Mouse (Mus musculus): ENCODE results near the gene Smad6.
A peak's percentile ranks its signal among the peaks of the same experiment; 100 is the strongest.

The Smad6 gene

DNA sequence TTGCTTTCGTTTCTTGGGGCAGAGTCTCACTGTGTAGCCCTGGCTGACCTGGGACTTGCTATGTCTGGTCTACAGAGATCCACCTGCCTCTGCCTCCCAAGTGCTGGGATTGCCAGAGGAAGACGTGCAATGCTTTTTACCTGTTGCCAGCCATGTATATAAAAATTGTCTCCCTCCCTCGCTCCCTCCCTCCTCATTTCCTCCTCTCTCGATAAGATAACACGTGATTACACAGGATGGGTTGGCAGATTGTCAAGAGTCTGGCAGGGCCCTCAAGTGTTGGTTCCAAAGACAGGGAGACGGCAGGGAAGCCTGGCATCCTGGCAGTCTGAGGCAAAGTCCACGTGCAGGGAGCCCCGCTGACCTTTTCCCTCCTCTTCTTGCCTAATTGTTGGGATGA lies 32.2 kb downstream of the Smad6 start:
- DNase-seq (ENCODE audit: extremely low read depth, insufficient read length, low spot score): no peak

DNA sequence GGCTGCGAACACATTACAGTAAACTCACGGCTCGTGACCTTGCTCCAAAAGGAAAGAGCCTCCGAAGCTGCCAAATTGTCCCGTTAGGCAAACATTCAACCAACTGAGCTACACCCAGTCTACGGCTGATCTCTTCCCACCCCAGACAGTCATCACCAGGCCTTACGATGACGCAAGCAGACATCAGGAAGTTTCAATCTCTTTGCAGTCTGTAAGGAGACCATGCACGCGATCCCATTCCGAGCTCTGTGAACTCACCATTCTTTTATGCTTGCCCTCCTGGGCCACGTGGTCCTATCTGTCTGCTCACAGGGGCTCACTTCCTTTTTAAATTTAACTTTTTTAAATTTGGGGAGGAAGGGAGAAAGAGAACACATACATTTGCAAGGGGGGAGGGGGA lies 32.6 kb downstream of the Smad6 start:
- DNase-seq (ENCODE audit: extremely low read depth, insufficient read length, low spot score): no peak

DNA sequence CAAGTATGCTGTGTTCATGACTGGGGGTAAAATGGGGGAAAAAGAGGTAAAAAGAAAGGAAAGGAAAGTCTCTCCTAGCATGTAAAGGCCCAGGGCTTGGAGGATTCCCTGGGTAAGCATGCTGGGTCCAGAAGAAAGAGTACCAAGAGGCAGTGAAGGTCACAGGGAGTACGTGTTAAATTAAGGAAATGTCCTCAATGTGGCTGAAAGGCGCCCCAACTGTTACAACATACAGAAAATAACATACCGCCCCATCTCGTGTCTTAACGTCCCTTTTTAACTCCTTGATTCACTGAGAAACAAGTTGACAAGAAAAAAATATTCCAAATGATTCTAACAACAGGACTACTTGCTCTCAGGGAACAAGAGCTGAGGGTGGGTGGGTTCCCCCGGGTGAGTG lies 36.7 kb downstream of the Smad6 start:
- DNase-seq (ENCODE audit: extremely low read depth, insufficient read length, low spot score): no peak

DNA sequence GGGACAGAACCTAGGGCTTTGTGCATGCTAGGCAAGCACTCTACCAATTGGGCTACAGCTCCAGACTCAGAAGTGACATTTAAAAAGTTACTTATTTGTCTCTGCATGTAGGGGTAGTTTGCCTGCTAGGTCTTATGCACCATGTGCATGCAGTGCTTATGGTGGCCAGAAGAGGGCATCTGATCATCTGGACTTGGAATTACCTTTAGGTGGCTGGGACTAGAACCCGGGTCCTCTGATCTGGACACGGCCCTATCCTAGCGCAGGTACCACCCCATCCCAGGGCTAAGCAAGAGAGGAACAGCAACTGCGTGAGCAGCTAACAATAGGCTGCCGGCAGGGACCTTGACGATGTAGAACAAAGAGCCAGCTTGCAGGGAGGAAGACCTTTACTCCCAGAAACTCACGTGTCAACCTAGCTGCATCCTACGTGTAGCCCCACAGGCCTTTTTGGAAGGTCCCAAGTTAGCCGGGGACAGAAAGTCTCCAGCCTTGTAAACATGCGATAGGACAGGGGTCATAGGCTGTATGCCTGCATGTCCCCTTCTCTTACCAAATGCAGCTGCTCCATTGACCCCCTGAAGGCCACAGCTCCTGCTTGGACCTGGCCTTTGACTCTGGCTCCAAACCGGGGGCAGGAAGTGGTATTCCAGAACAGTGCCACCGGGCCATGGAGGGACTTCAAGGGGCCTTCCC lies 38.8 kb downstream of the Smad6 start:
- no peak for DNase-seq (ENCODE audit: extremely low read depth, insufficient read length, low spot score)

DNA sequence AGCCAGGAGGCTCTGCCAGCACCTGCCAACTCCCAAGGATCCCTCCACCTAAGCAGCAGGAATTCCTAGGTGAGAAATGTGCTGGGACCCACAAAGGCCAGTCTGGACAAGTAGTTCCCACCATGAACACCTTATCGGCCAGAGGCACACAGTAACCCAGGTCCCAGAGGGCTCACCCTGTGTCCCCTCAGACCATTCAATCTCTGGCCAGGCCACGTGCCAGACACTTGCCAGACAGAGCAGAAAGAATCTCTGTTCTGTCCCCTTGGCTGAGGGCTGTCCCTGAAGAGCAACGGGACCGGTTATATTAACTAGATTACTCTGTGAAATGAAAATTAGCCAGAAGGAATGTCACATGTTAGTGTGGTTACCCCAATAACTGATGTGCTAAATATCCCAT lies 39.9 kb downstream of the Smad6 start:
- DNase-seq (ENCODE audit: extremely low read depth, insufficient read length, low spot score): no peak

DNA sequence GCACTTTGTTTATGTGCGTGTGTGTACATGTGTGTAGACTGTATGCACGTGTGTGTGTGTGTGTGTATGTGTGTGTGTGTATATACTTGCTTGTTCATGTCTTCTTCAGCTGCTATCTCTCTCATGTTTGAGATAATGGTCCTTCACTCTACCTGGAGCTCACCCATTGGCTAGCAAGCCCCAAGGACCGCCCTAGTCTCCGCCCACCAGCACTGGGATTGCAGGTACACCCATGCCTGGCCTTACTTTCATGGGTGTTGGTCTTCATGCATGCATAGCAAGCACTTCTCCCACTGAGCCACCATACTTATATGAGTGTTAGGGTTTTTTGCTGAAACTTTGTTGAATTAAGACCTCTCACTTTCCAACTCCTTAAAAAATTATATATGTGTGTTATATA lies 40.5 kb downstream of the Smad6 start:
- DNase-seq (ENCODE audit: extremely low read depth, insufficient read length, low spot score): no peak

DNA sequence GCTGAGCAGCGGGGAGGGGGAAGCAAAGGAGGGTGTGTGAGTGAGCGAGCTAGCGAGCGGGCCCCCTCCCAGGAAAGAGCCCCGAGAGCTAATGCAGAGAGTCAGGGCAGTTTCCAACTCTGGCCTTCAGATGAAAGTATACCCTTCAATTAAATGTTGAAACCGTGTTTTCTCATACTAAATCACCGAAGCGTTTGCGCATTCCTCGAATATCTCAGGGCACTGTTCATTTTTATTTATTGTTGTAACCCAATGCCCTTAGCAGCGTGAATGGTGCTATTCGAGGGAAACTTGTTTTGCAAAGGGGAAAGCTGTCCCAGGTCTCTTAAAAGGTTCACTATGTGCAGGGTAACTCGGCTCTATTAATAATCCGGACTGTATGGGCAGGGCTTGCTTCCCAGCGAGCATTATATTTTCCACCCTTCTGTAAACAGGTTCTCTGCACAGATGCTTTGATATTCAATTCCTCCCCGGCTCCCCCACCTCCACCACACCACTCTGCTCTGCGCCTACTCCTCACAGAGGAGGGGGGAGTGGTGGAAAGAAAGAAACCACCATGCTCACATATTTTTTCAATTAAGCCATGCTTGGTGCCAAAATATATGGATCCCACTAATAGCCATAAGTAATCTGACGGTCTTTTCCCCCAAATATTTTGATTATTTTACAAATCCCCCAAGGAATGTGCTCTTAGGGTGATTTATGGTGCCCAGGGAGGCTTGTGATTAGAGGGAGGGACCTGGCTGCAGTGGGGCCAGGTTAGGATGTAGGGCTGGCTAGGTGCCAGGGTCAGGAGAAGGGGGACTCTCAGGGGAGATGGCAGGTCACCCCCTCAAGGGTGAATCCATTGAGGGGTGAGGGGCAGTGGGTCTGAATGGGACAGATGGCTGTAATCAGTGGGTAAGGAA lies 41.4 kb downstream of the Smad6 start:
- DNase-seq (ENCODE audit: extremely low read depth, insufficient read length, low spot score): peak; percentile 34

DNA sequence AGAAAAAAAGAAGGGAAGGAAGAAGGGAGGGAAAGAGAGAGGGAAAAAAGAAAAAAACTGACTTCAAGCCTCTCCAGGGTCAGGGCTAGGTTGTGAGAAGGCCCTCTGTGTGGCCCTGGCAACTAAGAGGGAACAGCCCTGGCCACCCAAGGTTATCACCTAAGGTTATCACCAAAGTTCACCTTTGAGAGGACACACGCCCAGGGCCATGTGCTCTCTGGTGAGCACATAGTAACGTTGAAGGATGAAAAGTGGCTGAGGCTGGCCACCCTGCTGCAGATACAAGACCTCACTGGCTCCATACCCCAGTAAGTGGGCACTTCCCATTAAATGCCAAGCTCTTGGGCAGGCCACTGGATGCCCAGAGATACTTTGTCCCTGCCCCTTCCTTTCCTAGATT lies 42.6 kb downstream of the Smad6 start:
- DNase-seq (ENCODE audit: extremely low read depth, insufficient read length, low spot score): no peak

DNA sequence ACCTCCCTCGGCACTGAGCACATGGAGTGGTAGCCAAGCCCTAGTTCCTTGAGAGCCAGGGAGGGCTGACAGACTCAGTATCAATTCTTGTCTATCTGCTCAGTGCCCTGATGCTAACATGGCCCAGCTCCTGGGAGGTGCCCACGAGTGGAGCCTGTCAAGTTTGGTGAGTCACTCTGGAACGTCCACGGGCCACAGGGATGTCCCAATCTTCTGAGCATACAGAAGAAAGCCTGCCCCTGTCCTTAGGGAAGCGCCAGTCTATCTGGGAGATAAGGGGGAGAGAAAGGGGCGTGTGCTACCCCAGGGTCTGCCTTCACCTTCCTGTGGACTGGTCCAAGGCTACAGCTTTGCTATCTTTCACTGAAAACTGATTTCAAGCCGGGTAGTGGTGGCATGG lies 43.2 kb downstream of the Smad6 start:
- no peak for DNase-seq (ENCODE audit: extremely low read depth, insufficient read length, low spot score)

DNA sequence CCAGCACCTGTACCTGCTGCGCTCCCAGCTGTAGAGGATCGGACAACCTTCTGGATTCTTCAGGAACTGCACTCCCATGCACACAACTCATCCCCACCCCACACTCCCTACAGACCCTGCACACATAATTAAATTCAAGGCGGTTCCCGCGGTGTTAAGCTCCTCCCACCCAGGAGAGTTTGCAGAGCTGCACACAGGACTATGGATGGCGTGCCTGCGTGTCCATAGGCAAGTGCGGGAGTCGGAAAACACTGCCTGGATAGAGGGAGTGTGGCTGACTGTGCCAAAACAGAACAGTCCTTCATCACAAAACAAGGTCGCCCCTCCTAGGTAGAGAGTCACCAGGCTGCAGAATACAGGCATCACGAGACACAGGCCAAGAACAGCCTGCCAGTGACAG lies 45.9 kb downstream of the Smad6 start:
- DNase-seq (ENCODE audit: extremely low read depth, insufficient read length, low spot score): no peak

DNA sequence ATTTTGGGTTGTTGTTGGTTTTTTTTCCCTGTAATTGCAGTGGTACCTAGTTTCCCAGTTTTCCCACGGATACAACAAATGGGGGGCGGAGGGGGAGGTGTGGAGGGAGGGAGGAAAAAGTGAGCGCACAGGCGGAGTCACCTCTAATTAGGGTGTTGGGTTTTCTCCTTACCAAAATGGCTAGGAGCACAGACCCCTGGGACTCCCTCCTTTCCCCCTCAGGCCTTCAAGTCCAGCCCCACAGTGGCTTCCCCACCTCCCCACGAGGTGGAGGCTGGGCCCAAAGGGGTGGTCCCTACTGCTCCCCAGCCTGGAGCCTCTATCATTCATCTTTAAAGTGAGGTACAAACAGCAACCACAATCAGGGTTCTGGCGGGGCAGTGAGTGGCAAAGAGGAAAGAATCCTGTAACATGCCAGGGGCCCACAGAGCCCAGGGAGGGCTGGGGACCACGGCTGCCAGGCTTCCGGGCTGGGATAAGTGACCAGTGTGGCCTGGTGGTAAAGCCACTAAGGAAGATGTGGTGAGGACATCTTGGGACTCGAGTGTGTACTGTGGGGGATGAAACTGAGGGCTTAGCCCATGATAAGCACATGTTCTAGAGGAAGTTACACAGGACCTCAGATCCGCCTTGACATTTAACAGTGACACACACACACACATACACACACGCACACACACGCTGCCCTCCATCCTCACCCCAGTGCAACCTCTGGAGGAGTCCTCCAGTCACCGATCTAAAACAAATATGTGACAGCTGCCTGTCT lies 47.4 kb downstream of the Smad6 start:
- no peak for DNase-seq (ENCODE audit: extremely low read depth, insufficient read length, low spot score)

DNA sequence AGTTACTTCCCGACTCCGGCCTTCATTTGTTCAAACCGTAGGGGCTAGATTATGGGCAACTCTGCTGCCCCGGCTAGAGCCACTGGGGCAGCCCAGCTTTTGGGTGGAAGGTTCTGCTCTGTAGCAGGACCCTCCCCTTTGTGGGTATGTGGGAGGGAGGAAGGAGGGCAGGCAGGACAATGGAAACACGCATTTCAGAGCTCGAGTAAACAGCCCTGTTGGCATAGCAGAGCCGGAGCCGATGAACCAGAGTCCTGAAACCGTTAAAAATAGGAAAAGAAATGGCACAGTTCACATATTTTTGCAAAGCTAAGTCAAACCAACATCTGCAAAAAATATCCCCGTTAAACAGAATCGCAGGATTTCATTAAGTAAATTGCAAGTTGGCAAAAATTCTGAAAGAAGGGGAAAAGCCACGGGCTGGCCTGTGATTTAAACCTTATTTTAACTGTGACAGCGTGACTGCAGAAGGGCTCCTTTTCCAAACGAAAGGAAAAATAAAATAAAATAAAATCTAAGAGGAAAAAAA lies 48.1 kb downstream of the Smad6 start:
- no peak for DNase-seq (ENCODE audit: extremely low read depth, insufficient read length, low spot score)

DNA sequence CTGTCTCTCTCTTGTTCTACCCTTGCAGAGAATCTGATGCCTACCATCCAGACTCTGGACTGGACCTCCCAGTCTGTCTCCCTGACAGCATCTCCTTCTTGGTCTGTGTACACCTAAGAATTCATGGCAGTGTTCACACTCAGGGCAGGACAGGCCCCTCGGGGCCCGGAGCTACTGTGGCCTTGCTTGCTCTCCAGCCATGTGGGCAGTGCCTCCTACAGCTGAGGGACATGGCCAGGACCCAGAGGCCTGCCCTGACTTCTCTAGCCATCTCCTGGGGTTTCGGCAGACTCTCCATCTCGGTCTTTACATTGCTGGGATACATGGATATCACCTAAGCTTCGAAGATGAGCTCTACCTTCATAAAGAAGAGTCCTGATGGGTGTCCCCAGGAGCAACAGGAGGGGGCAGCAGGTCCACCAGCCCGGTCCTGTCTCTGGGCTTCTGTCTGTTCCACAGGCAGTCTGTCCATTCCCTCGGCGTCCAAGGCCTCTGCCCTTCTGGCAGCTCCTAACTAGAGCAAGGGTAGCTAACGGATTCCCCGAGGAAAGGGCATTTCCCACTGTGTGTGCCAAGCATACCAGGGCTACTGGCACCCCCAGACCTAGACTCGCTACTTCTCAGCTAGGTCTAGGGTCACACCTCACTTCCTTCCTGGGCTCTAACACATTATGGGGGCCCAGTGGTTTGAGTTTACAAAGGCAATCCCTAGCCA lies 49.1 kb downstream of the Smad6 start:
- no peak for DNase-seq (ENCODE audit: extremely low read depth, insufficient read length, low spot score)

DNA sequence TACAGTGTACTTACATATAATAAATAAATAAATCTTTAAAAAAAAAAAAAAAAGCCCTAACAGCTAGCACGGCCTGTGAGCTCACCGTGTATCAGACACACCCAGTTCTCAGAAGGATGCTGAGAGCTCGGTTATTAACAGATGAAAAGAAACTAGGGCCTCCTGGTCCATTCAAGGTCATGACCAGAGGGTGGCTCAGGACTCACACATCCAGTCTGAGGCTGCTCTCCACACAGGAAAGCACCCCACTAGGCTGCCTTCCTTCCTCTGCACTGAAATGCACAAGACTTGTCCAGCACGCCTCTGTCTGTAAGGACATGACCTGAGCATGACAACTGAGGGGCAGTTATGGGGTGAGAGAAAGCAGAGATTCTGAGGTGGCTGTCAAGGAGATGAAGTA lies 50.3 kb downstream of the Smad6 start:
- DNase-seq (ENCODE audit: extremely low read depth, insufficient read length, low spot score): no peak

DNA sequence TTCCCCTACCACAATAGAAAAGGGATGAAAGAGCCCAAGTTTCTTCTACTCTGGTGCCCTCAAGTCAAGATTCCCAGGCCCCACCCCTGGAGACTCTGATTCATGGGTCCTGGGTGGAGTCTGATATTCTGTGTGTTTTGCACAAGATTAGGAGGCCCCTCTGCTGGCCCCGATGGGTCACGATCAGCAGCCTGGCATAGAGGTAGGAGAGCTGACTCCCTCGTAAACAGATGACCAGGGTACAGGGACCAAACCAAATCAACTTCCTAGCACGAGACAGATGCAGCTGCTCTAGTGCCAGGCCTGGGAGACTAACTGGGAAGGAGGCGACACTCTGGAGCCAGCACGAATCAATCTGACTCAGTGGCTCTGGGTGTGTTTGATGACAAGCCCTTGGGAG lies 51.0 kb downstream of the Smad6 start:
- peak; percentile 52 for DNase-seq (ENCODE audit: extremely low read depth, insufficient read length, low spot score)

DNA sequence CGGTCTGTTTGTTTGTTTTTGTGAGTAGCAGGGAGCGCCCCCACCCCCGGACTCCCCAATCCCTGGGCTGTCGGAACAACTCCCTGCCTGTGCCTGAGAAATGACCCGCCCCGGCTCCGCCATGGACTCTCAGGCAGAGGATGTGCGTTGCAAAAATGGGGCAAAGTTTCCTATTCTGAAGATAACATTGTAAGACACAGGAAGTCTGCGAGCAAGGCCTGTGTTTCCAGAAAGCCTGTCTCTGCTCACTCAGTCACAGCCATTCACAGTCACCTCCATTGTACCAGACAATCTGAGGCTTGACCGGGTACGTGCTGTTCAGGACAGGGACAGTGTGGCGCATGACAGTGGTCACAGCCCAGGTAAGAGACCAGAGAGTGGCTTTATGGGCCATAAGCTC lies 51.5 kb downstream of the Smad6 start:
- DNase-seq (ENCODE audit: extremely low read depth, insufficient read length, low spot score): no peak

DNA sequence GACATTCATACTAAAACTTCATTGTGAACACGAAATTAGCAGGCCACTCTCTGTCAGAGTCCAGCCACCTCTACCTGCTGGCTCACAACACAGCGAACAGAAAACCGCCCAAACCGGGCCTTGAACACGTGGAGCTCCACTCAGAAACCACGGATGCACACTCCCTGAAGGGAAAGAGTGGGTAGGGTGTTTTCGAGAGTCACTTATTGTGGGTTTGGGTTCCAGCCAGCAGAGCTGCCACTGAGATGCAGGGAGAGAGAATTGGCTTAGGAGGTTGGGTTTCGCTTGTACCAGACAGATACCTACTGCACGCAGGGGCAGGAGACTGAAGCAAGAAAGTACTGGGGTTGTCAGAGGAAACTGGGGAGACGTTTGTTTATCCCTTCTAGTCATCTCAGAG lies 52.4 kb downstream of the Smad6 start:
- DNase-seq (ENCODE audit: extremely low read depth, insufficient read length, low spot score): no peak

DNA sequence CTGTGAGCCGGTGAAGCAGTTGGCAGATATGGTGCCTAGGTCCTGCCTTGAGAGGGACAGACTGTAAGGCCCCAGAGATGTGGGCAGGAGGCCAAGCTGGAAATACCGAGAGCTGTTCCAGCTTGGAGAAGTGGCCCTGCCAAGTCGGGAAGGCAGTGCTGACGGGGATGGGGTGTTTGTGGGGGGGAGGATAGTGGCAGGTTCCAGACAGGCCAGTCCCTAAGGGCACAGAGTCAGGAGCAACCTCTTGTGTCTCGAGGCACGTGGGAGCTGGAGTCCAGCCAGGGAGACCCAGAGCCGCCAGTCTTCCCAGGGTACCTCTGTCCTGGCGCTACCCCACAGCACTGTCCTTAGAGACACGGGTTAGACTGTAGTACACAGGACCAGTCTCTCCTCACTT lies 53.3 kb downstream of the Smad6 start:
- DNase-seq (ENCODE audit: extremely low read depth, insufficient read length, low spot score): peak; percentile 82

DNA sequence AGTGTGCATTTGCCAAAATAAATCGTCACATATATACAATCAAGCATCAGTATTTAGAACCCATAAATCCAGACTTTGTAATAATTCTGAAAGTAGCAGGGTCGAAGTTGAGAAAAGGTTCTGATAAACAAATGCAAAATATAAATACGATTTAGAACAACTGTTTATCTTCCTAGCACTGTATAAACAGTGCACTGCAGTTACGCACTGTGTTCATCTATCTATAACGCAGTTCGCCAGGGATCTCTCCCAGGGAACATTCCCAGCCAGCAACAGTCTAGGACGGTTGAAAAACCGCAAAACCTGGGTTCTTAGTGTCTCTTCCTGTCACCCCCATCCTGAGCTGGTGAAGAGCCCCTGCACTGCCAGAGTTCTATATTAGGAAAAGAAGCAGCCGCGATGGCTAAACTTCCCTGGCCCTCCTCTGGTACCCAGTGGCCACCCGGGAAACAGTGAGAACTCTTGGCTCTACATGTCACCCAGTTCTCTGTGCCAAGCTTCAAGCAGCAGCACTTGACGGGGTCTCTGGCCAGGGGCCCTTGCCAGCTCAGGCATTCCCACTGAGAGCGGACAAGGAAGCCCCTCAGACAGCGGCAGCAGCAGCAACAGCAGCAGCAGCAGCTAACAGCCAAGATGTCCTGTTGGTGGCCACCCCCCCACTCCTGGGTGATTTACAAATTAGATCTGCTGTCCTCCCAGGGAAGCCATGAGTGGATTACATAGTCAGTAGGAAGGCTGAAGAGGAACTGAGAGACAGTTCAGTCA lies 54.3 kb downstream of the Smad6 start:
- DNase-seq (ENCODE audit: extremely low read depth, insufficient read length, low spot score): no peak

DNA sequence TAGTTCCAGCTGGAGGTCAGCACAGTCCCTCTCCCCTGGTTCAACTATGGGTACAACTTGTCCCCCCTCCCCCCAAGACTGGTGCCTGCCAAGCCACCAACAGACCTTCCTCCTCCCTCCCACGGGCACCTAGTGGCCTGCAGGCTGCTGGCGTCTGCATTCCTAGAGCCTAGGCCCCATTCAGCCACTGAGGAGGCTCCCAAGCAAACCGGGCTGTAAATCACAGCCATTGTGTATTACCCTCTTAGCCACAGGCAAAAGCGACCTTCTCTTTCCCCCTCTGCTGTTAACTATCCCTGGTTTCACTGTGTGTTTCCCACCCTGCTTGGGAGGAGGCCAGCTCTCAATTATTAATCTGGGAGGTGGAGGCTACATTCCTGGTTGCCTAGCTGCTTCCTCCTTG lies 56.3 kb downstream of the Smad6 start:
- DNase-seq (ENCODE audit: extremely low read depth, insufficient read length, low spot score): no peak
